Mouse (Mus musculus): ENCODE results near the gene Magi2.

DNA sequence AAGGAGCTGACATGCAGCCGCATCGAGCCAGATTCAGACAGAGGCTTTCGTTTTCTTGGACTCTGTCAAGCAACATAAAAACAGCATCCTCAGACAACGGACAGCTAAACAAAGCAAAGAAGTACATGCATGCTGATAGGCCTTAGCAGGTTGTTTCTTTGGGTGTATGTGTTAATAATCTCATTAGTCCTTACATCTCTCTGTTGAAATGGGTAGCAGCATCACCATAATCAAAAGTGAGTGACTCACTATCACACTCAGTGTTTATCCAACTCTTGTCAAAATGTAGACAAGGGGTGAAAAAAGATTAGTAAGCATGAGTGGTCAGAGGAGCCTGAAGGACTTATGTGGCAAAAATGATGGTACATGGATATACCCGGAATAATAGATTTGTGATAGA, 394.8 kb downstream of the Magi2 start:
- TF ChIP-seq CTCF (IDR thresholded peaks at IDR 0.05; ENCODE audit: extremely low read depth, insufficient read depth, low read length): no peak
- no peak for TF ChIP-seq POLR2A (IDR thresholded peaks at IDR 0.05; ENCODE audit: extremely low read depth, insufficient read depth, low read length)
